Mouse (Mus musculus): Measurements from ENCODE around the gene Sp2. TPM values are rescaled to one million over a fixed set of nuclear protein-coding genes. Genes with fewer than 3 reads are reported as not detected.

Sp2 gene
- polyA plus RNA-seq, 1 experiment from 2014 or later = 18.7 TPM

- ATAC-seq (ENCODE audit: low FRiP score, low read depth) = no peak
- 2% methylated on average over 36 of the region's 36 CpGs for WGBS
Measured at GRCm38 (mm10) chr11:97017696-97018582, 35.2 kb upstream of the Sp2 start.

GRCm38 (mm10) chr11:97013121-97013670 is 30.4 kb upstream of the Sp2 start, which contains the start of gene Sp6:
Gene Sp6 (plus strand): TSS chr11:97013394.
- H3K36me3 ChIP-seq = no peaks in the 10 kb centered on the region
- H3K27me3 ChIP-seq = peaks cover 86% of the 10 kb centered on the region
- no peak within 1 kb of the TSS for H3K27ac ChIP-seq
- no peak within 1 kb of the TSS for H3K4me2 ChIP-seq (replicated peaks)
- H3K4me3 ChIP-seq = no peak within 1 kb of the TSS
- peaks cover 10% of the 10 kb centered on the region for H3K4me1 ChIP-seq
- no peak within 1 kb of the TSS for H3K9ac ChIP-seq
- H3K9me3 ChIP-seq = no peaks in the 10 kb centered on the region
- no peak for ATAC-seq (ENCODE audit: low FRiP score, low read depth)
- WGBS = 24% methylated on average over 7 of the region's 8 CpGs

More at GRCm38 (mm10) chr11:97017696-97018582, 35.2 kb upstream of the Sp2 start:
- Histone ChIP-seq H3K9ac (0 out of 2 replicates have a peak overlapping the region, but pooled peaks have one; percentile 67), H3K27me3 (peaks cover 95% of the 10 kb centered on the region), H3K36me3 (no peaks in the 10 kb centered on the region), H3K4me2 (replicated peaks) (peak overlapping the region; percentile 69), H3K4me1 (peaks cover 35% of the 10 kb centered on the region), H3K9me3 (no peaks in the 10 kb centered on the region), H3K27ac (no peak overlapping the region), H3K4me3 (peak overlapping the region; percentile 46)

GRCm38 (mm10) chr11:97009198-97009790 is 26.5 kb upstream of the Sp2 start:
- Histone ChIP-seq H3K4me1 (peaks cover 10% of the 10 kb centered on the region), H3K9ac (no peak overlapping the region), H3K9me3 (no peaks in the 10 kb centered on the region), H3K4me3 (no peak overlapping the region), H3K27ac (no peak overlapping the region), H3K36me3 (no peaks in the 10 kb centered on the region), H3K4me2 (replicated peaks) (no peak overlapping the region), H3K27me3 (peaks cover 69% of the 10 kb centered on the region)
- ATAC-seq (ENCODE audit: low FRiP score, low read depth) = no peak
- 43% methylated on average over 8 of the region's 8 CpGs for WGBS

DNA sequence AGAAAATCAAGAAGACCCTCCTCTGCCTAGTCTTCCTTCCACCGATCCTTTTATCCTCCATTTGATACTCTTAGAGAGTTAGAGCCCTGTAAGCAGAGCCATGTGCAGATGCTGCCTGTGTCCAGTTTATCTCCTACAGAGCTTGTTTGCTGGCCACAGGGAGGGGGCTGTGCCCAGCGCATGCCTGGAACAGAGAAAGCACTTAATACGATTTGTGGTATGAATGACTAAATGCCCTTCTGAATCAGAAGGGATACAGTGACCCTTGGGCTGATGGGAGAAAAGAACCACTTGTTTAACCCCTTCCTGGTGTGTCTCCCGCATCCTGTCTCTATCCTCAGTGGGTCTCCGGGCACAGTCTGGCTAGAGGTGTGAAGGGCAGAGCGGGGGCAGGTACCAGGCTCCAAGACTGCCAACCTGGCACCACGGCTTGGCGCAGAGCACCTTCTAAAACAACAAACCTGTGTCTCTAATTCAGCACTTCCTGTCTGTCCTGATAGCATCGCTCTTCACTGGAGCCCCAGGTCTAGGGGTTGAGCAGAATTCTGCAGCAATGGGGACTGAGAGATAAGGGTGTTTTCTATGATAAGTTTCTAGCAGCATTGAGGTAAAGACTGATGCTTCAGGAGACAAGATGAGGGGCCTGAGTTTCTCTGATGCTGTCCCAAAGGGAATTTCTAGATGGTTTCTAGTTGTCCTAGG is 24.5 kb upstream of the Sp2 start:
- Histone ChIP-seq H3K4me3 (no peak overlapping the region), H3K4me1 (peaks cover 7% of the 10 kb centered on the region), H3K27me3 (peaks cover 64% of the 10 kb centered on the region), H3K36me3 (no peaks in the 10 kb centered on the region), H3K9ac (no peak overlapping the region), H3K27ac (no peak overlapping the region), H3K4me2 (replicated peaks) (no peak overlapping the region), H3K9me3 (no peaks in the 10 kb centered on the region)
- 63% methylated on average over 9 of the region's 9 CpGs for WGBS
- ATAC-seq (ENCODE audit: low FRiP score, low read depth) = no peak

DNA sequence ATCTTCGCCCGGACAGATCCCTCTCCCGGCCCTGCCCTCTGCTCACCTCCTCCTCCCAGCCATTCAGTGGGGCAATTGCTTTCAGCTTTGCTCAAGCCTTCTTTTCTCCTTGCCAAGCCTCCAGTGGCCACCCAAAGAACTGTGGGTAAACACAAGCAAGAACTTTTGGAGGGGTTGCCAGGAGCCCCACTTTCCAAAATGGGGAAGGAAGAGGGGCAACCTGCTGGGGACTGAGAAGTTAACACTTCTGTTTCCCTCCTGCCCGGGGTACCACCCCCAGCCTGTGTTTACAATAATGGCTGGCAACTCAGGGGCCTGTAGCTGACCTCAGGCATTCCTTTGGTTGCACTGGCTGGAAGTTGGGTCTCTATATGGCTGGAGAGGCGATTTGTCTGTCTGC is 20.4 kb upstream of the Sp2 start:
- H3K9me3 ChIP-seq = no peaks in the 10 kb centered on the region
- no peak overlapping the region for H3K27ac ChIP-seq
- H3K4me1 ChIP-seq = peaks cover 3% of the 10 kb centered on the region
- WGBS = 23% methylated on average over 5 of the region's 5 CpGs
- H3K36me3 ChIP-seq = no peaks in the 10 kb centered on the region
- H3K4me2 ChIP-seq (replicated peaks) = no peak overlapping the region
- no peak overlapping the region for H3K4me3 ChIP-seq
- no peak for ATAC-seq (ENCODE audit: low FRiP score, low read depth)
- H3K9ac ChIP-seq = no peak overlapping the region
- peaks cover 56% of the 10 kb centered on the region for H3K27me3 ChIP-seq

DNA sequence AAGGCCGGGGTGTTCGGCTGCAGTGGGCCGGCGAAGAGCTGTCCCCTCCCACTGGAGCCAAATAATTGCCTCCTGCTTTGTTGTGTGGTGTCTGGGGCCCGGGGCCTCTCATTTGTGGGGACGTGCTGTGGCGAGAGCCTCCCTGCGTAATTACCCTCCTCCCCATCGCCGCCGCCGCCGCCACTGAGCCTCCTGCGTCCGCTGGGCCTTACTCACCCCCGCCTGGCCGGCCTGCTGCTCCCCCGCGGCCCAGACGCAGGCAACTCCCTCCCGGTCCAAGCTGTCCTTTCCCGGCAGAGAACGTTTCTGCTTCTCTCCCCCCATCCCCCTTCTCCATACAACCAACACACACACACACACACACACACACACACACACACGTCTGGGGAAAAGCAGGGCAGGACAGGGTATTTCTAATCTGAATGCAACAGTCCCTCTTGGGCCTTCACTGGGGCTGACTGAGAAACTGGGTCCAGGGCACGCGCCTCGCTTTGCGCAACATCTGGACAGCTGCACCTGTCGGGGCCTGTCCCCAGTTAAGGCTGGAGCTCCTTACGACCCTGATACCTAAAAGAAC is 14.7 kb upstream of the Sp2 start:
- WGBS = 2% methylated on average over 26 of the region's 30 CpGs
- H3K4me2 ChIP-seq (replicated peaks) = peak overlapping the region; percentile 68
- H3K27me3 ChIP-seq = peaks cover 67% of the 10 kb centered on the region
- no peak for ATAC-seq (ENCODE audit: low FRiP score, low read depth)
- no peaks in the 10 kb centered on the region for H3K36me3 ChIP-seq
- H3K9me3 ChIP-seq = no peaks in the 10 kb centered on the region
- H3K4me3 ChIP-seq = peak overlapping the region; percentile 40
- peak overlapping the region; percentile 73 for H3K9ac ChIP-seq
- no peak overlapping the region for H3K27ac ChIP-seq
- peaks cover 21% of the 10 kb centered on the region for H3K4me1 ChIP-seq

GRCm38 (mm10) chr11:96996773-96997379 is 14.1 kb upstream of the Sp2 start:
- Histone ChIP-seq H3K9me3 (no peaks in the 10 kb centered on the region), H3K36me3 (no peaks in the 10 kb centered on the region), H3K9ac (peak overlapping the region; percentile 73), H3K27ac (no peak overlapping the region), H3K4me2 (replicated peaks) (peak overlapping the region; percentile 68), H3K4me3 (peak overlapping the region; percentile 40), H3K4me1 (peaks cover 21% of the 10 kb centered on the region), H3K27me3 (peaks cover 73% of the 10 kb centered on the region)
- 15% methylated on average over 17 of the region's 17 CpGs for WGBS
- no peak for ATAC-seq (ENCODE audit: low FRiP score, low read depth)

DNA sequence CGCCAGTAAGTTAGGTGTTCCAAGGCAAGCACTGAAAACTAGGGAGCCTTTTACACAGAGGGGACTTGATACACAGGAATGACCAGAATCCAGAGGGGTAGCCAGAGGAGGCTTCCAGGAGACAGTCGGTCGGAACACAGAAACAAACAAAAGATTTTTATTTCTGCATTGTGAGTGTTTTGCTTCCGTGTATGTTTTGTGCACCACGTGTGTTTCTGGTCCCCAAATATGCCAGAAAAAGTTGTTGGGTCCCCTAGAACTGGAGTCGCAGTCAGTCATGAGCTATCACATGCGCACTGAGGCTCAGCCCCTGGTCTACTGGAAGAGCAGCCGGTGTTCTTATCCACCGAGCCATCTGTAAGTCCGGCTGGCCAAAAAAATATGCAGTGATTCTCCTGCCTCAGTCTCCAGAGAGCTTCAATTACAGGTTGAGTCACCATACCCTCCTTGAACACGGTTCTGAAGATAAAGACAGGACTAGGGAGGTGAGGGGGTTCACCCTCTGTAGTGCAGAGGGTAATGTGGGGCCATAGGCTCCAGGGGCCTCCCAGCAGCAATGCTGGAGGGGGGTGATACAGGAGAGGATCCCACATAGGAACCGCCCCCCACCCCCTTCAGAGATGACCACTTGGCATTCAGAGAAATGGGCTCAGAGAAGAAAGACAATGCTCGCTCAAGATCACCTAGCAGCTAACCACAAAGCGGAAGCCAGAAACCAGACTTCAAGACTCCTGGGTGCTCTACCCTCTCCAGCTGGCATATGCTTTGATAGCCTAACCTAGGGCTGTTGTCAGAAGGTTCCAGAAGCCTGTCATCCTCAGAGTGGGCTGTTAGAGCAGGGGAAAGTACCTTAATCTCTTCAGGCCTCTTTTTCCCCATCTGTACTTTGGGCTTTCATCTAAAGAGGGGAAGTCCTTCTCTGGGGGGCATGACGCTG is 13.3 kb upstream of the Sp2 start:
- ATAC-seq (ENCODE audit: low FRiP score, low read depth) = no peak
- Histone ChIP-seq H3K4me3 (no peak overlapping the region), H3K36me3 (no peaks in the 10 kb centered on the region), H3K27me3 (peaks cover 68% of the 10 kb centered on the region), H3K9ac (no peak overlapping the region), H3K27ac (no peak overlapping the region), H3K9me3 (no peaks in the 10 kb centered on the region), H3K4me2 (replicated peaks) (no peak overlapping the region), H3K4me1 (peaks cover 21% of the 10 kb centered on the region)
- WGBS = 79% methylated on average over 15 of the region's 15 CpGs

GRCm38 (mm10) chr11:96995031-96995430 is 12.3 kb upstream of the Sp2 start:
- Histone ChIP-seq H3K9ac (no peak overlapping the region), H3K36me3 (no peaks in the 10 kb centered on the region), H3K4me3 (no peak overlapping the region), H3K27me3 (peaks cover 62% of the 10 kb centered on the region), H3K4me2 (replicated peaks) (no peak overlapping the region), H3K4me1 (peaks cover 21% of the 10 kb centered on the region), H3K9me3 (no peaks in the 10 kb centered on the region), H3K27ac (no peak overlapping the region)
- ATAC-seq (ENCODE audit: low FRiP score, low read depth) = no peak
- WGBS = 14% methylated on average over 5 of the region's 5 CpGs

DNA sequence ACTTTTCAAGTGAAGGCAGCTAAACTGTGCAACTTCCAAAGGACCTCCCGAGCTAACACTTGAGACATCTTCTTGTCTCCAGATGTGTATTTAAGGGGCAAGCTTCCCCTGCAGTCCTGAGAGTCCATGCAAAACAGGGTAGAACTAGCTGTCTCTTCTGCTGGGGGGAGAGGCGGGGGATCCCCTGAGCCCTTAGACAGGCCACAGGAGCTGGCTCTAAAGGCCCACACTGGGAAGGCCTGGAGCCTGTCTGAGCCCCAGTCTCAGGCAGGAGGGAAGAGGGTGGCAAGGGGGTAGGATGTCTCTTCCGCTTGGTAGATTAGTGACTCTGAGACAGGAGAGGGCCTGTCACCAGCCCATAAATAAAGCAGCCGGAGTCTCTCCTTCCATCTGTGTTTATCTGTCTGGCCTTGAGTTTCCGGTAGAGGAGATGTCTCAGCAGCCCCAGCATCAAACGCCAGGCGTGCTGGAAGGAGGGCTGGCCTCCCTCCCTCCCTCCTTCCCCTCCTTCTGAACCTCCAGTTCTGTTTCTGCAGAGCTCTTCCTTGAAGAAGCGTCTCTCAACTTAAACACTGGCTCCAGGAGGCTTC is 10.1 kb upstream of the Sp2 start:
- Histone ChIP-seq H3K9ac (0 out of 2 replicates have a peak overlapping the region, but pooled peaks have one; percentile 4), H3K27ac (no peak overlapping the region), H3K4me1 (peaks cover 24% of the 10 kb centered on the region), H3K9me3 (no peaks in the 10 kb centered on the region), H3K4me2 (replicated peaks) (no peak overlapping the region), H3K4me3 (no peak overlapping the region), H3K36me3 (no peaks in the 10 kb centered on the region), H3K27me3 (peaks cover 54% of the 10 kb centered on the region)
- no peak for ATAC-seq (ENCODE audit: low FRiP score, low read depth)
- 23% methylated on average over 8 of the region's 8 CpGs for WGBS
